Comparison of ENCODE assay signal across 8 mouse cellular contexts in genomic region chr8:105636963-105637510, GRCm38 (mm10). TPM values are rescaled to one million over a fixed set of nuclear protein-coding genes. Genes with fewer than 3 reads are reported as not detected.
DNase-seq lines count a peak whose midpoint lies in the region; ATAC-seq and TF ChIP-seq lines count a peak whose summit lies in the region.

Gene Agrp (minus strand): TSS chr8:105637393.

- peak; percentile 55 to 60 for DNase-seq in left cerebral cortex, adult 2 months (ENCODE audit: extremely low spot score in 1 of 2, low spot score in 2 of 2)
- DNase-seq in left cerebral cortex, adult 11 months (ENCODE audit: low spot score), result no peak
- DNase-seq in adrenal gland, postnatal 14 days, result peak; percentile 67
- peak; percentile 68 for DNase-seq in hindbrain, embryonic 14.5 days (ENCODE audit: low spot score)
- DNase-seq in liver, embryonic 11.5 days (ENCODE audit: low spot score), result peak; percentile 72
- peak; percentile 68 to 72 for DNase-seq in thymus, postnatal 10 days (ENCODE audit: low spot score in 2 of 2)

- ATAC-seq in hindbrain, embryonic 14.5 days (ENCODE audit: low FRiP score), result peak; percentile 25
- peak; percentile 21 for ATAC-seq in liver, embryonic 11.5 days (replicated peaks; ENCODE audit: low FRiP score)

- no peak for TF ChIP-seq CTCF in left cerebral cortex, adult 2 months (IDR thresholded peaks at IDR 0.05)
- TF ChIP-seq CTCF in embryonic fibroblast, embryonic 13.5 days (IDR thresholded peaks at IDR 0.05; ENCODE audit: borderline replicate concordance, insufficient read depth, low read length), result no peak

- no peaks in the 10 kb centered on the region for H3K9me3 ChIP-seq in hindbrain, embryonic 14.5 days (ENCODE audit: control insufficient read depth, low read length)
- H3K9me3 ChIP-seq in liver, embryonic 11.5 days (ENCODE audit: control insufficient read depth, low read length), result no peaks in the 10 kb centered on the region

- peak within 1 kb of the TSS; percentile 94 for H3ac ChIP-seq in myocyte (ENCODE audit: control insufficient read depth, insufficient read length)

- H3K9ac ChIP-seq in hindbrain, embryonic 14.5 days, result peak within 1 kb of the TSS; percentile 93
- peak within 1 kb of the TSS; percentile 93 for H3K9ac ChIP-seq in liver, embryonic 11.5 days (ENCODE audit: low read depth, low read length)

- H3K4me1 ChIP-seq in embryonic fibroblast, embryonic 13.5 days (ENCODE audit: control insufficient read depth, insufficient read depth, low read length), result peaks cover 16% of the 10 kb centered on the region
- peaks cover 23% of the 10 kb centered on the region for H3K4me1 ChIP-seq in hindbrain, embryonic 14.5 days (replicated peaks; ENCODE audit: control insufficient read depth, insufficient read depth, low read length)
- H3K4me1 ChIP-seq in liver, embryonic 11.5 days (replicated peaks; ENCODE audit: control insufficient read depth, insufficient read depth, low read length), result peaks cover 17% of the 10 kb centered on the region

- TF ChIP-seq POLR2A in embryonic fibroblast, embryonic 13.5 days (IDR thresholded peaks at IDR 0.05; ENCODE audit: low read depth, low read length), result peak; percentile 47
- peak; percentile 68 for TF ChIP-seq POLR2A in myocyte (IDR thresholded peaks at IDR 0.05; ENCODE audit: insufficient read length, low read depth)

- no peaks in the 10 kb centered on the region for H3K27me3 ChIP-seq in hindbrain, embryonic 14.5 days (ENCODE audit: control insufficient read depth, insufficient read depth, low read length)
- H3K27me3 ChIP-seq in liver, embryonic 11.5 days (replicated peaks; ENCODE audit: control insufficient read depth, insufficient read depth, low read length), result no peaks in the 10 kb centered on the region
- H3K27me3 ChIP-seq in myocyte (ENCODE audit: control insufficient read depth, insufficient read depth, insufficient read length), result no peaks in the 10 kb centered on the region

- H3K4me3 ChIP-seq in left cerebral cortex, adult 2 months, result peak within 1 kb of the TSS; percentile 97
- peak within 1 kb of the TSS; percentile 91 for H3K4me3 ChIP-seq in embryonic fibroblast, embryonic 13.5 days (ENCODE audit: insufficient read depth, low read length)
- peak within 1 kb of the TSS; percentile 63 for H3K4me3 ChIP-seq in hindbrain, embryonic 14.5 days (replicated peaks; ENCODE audit: low read length)
- peak within 1 kb of the TSS; percentile 93 for H3K4me3 ChIP-seq in liver, embryonic 11.5 days (ENCODE audit: low read depth, low read length)
- peak within 1 kb of the TSS; percentile 63 for H3K4me3 ChIP-seq in myocyte

- no peaks in the 10 kb centered on the region for H3K36me3 ChIP-seq in hindbrain, embryonic 14.5 days (replicated peaks; ENCODE audit: control insufficient read depth, insufficient read depth)
- no peaks in the 10 kb centered on the region for H3K36me3 ChIP-seq in liver, embryonic 11.5 days (ENCODE audit: control insufficient read depth, insufficient read depth, low read length)
- H3K36me3 ChIP-seq in myocyte (ENCODE audit: control insufficient read depth, insufficient read depth), result no peaks in the 10 kb centered on the region

- H3K79me2 ChIP-seq in myocyte (ENCODE audit: control insufficient read depth, insufficient read depth), result peaks cover 47% of the 10 kb centered on the region

- intact Hi-C loops in left cerebral cortex, adult 2 months (cut with DNase I), result loop anchor here (1.0 to 5.0 kb wide), 5 partner anchors 13 to 70 kb away; partner anchors contain the start of genes Acd, Atp6v0d1 and Pard6a

- WGBS in hindbrain, embryonic 14.5 days, result under 1% methylated on average over 63 of the region's 63 CpGs
- WGBS in liver, embryonic 11.5 days, result under 1% methylated on average over 63 of the region's 63 CpGs

- peak within 1 kb of the TSS; percentile 94 for H3K4me2 ChIP-seq in hindbrain, embryonic 14.5 days (replicated peaks)
- H3K4me2 ChIP-seq in liver, embryonic 11.5 days, result peak within 1 kb of the TSS; percentile 83
- H3K4me2 ChIP-seq in myocyte (ENCODE audit: low read depth), result peak within 1 kb of the TSS; percentile 75

- H3K27ac ChIP-seq in left cerebral cortex, adult 2 months, result peak within 1 kb of the TSS; percentile 99
- H3K27ac ChIP-seq in embryonic fibroblast, embryonic 13.5 days (ENCODE audit: insufficient read depth, low read length), result peak within 1 kb of the TSS; percentile 98
- H3K27ac ChIP-seq in hindbrain, embryonic 14.5 days, result peak within 1 kb of the TSS; percentile 99
- peak within 1 kb of the TSS; percentile 100 for H3K27ac ChIP-seq in liver, embryonic 11.5 days (ENCODE audit: low read depth, low read length)

TF ChIP-seq in myocyte, 11 proteins besides CTCF, POLR2A, EP300 and RAD21:
- TF ChIP-seq POLR2AphosphoS2 (IDR thresholded peaks at IDR 0.05; ENCODE audit: insufficient read length, low read depth) (peak; percentile 46), MAX (IDR thresholded peaks at IDR 0.05; ENCODE audit: low read depth) (no peak), MYOG (IDR thresholded peaks at IDR 0.05; ENCODE audit: control insufficient read depth in 1 of 3, insufficient read depth in 1 of 3, insufficient read length in 2 of 3, low read depth in 2 of 3) (peak in 1 of 3 experiments; percentile 26), MYOD1 (IDR thresholded peaks at IDR 0.05; ENCODE audit: control insufficient read depth in 1 of 3, insufficient read length in 2 of 3, low read depth in 2 of 3) (peak in 1 of 3 experiments; percentile 4)

RNA-seq across cellular contexts. Expression of gene Agrp, which starts in this region (rescaled TPM):
- total RNA-seq in left cerebral cortex, adult 2 months (2021), result not detected
- total RNA-seq in adrenal gland, postnatal 14 days (2021), result 0.93 and 1.0 TPM in 2 replicates
- not detected in 2 replicates for polyA plus RNA-seq in embryonic fibroblast, embryonic 13.5 days (2011; ENCODE audit: insufficient read length, low read depth, missing spikeins)
- polyA plus RNA-seq in hindbrain, embryonic 14.5 days (2014; fragmentation: Nextera tagmentation; extraction: Ambion mirVana), result 0.84 TPM in 1 of 2 replicates, not detected in the other
- polyA plus RNA-seq in liver, embryonic 11.5 days (2014; fragmentation: Nextera tagmentation; extraction: Ambion mirVana), result 0.53 TPM in 1 of 2 replicates, not detected in the other
- polyA plus RNA-seq in myocyte (2012; fragmentation: generic; extraction: Trizol), result 0.47 TPM

Comparison
In these comparisons a context has a peak if more than half of its experiments do, and no peak if none do; other contexts are left out.
1. Peak in DNase-seq, H3K4me3 ChIP-seq and H3K27ac ChIP-seq in left cerebral cortex, adult 2 months; RNA of the gene not detected or under 1 TPM.
2. Peak in DNase-seq, ATAC-seq, H3K4me3 ChIP-seq, H3K27ac ChIP-seq, H3K9ac ChIP-seq and H3K4me2 ChIP-seq in hindbrain, embryonic 14.5 days; RNA of the gene not detected or under 1 TPM.
3. Peak in DNase-seq, ATAC-seq, H3K4me3 ChIP-seq, H3K27ac ChIP-seq, H3K9ac ChIP-seq and H3K4me2 ChIP-seq in liver, embryonic 11.5 days; RNA of the gene not detected or under 1 TPM.